Mouse (Mus musculus) bone marrow macrophage, adult 2 months (primary cell): ENCODE measurements around the gene 1700025F22Rik. TPM values are rescaled to one million over a fixed set of nuclear protein-coding genes. Genes with fewer than 3 reads are reported as not detected.
A peak's percentile ranks its signal among the peaks of the same experiment; 100 is the strongest.
"Not testable (repeated sequence)": the region's sequence is repeated elsewhere in the genome, so short reads cannot be mapped to it uniquely, and the experiment has no call there.

Experiments
- H3K27ac ChIP-seq: 2 replicates; pipeline ENCODE4 v1.5.1; 2012; ENCODE audit warnings: low read depth, low read length; ENCODE audit not compliant: insufficient read depth
- H3K4me1 ChIP-seq: 2 replicates; pipeline ENCODE4 v1.6.1; 2012; ENCODE audit warnings: low read length; ENCODE audit not compliant: control insufficient read depth, insufficient read depth
- H3K4me3 ChIP-seq: 2 replicates; pipeline ENCODE4 v1.5.1; 2012; ENCODE audit warnings: mild to moderate bottlenecking, low read length, moderate library complexity; ENCODE audit not compliant: insufficient read depth
- CTCF ChIP-seq: IDR thresholded peaks from 2 replicates; pipeline ENCODE4 v1.5.1; 2012; ENCODE audit warnings: low read depth, mild to moderate bottlenecking, low read length, moderate library complexity
- POLR2A ChIP-seq: IDR thresholded peaks from 2 replicates; pipeline ENCODE4 v1.6.1; 2012; ENCODE audit warnings: mild to moderate bottlenecking, low read depth, low read length, borderline replicate concordance
- polyA plus RNA-seq: library from polyadenylated mRNA; stranded (reverse); fragments of >200 nt; gene quantifications from 2 replicates; pipeline ENCODE4 v1.2.4, GENCODE M21; 2012; ENCODE audit not compliant: missing spikeins, insufficient read depth, insufficient read length

Gene 1700025F22Rik
- polyA plus RNA-seq, 1 experiment = not detected

GRCm38 (mm10) chr19:11119338-11119737, 45.8 kb downstream of the 1700025F22Rik start:
- TF ChIP-seq CTCF (no peak), POLR2A (no peak)
- Histone ChIP-seq H3K4me3 (no peak overlapping the region), H3K4me1 (peaks cover 19% of the 10 kb centered on the region), H3K27ac (no peak overlapping the region)

GRCm38 (mm10) chr19:11107746-11108145, 57.4 kb downstream of the 1700025F22Rik start:
- H3K27ac ChIP-seq = peak overlapping the region; percentile 51

GRCm38 (mm10) chr19:11101880-11102279, 63.2 kb downstream of the 1700025F22Rik start:
- TF ChIP-seq POLR2A (no peak), CTCF (no peak)
- H3K4me1 ChIP-seq = peaks cover 20% of the 10 kb centered on the region
- H3K27ac ChIP-seq = peak overlapping the region; percentile 72

More at GRCm38 (mm10) chr19:11107746-11108145, 57.4 kb downstream of the 1700025F22Rik start:
- Histone ChIP-seq H3K4me3 (no peak overlapping the region), H3K4me1 (peaks cover 18% of the 10 kb centered on the region)
- TF ChIP-seq CTCF = no peak
- no peak for TF ChIP-seq POLR2A

DNA sequence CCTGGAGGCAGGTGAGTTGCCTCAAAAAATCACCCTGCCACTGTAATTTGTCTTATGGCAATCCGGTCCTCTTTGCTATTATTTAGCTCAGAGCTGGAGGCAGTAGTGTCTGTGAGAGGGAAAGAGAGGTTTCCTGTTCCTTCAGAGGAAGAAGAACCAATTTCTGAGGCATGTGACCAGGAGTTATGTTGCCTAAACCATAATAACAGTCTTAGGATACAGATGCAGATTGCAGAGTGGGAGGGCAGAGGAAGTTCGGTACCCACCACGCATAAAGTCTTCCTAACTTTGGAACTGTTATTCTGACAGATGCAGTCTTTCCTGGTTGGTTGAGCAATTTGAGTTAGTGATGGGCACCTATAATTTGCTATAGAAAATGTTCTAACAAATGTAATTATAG, 66.7 kb downstream of the 1700025F22Rik start:
- peaks cover 25% of the 10 kb centered on the region for H3K4me1 ChIP-seq
- H3K27ac ChIP-seq = no peak overlapping the region
- TF ChIP-seq POLR2A (no peak), CTCF (no peak)
- H3K4me3 ChIP-seq = no peak overlapping the region

More at GRCm38 (mm10) chr19:11101880-11102279, 63.2 kb downstream of the 1700025F22Rik start:
- no peak overlapping the region for H3K4me3 ChIP-seq

- not testable (repeated sequence) for H3K4me1 ChIP-seq, H3K27ac ChIP-seq
- H3K4me3 ChIP-seq = peak overlapping the region; percentile 52
These were observed 73.0 kb downstream of the 1700025F22Rik start for GRCm38 (mm10) chr19:11092131-11092530.

Other genes with a start within 250 kb of the 1700025F22Rik start
- gene Zp1, start 244.7 kb downstream of the 1700025F22Rik start, polyA plus RNA-seq = not detected in 2 replicates
- not detected in 2 replicates for gene Ptgdr2, start 228.2 kb downstream of the 1700025F22Rik start, polyA plus RNA-seq
- gene Ccdc86, start 216.1 kb downstream of the 1700025F22Rik start, polyA plus RNA-seq = 11.1 and 11.6 TPM in 2 replicates
- gene Ms4a10, start 190.7 kb downstream of the 1700025F22Rik start, polyA plus RNA-seq = not detected in 2 replicates
- not detected in 2 replicates for gene Ms4a15, start 172.1 kb downstream of the 1700025F22Rik start, polyA plus RNA-seq
- not detected in 2 replicates for gene Ms4a18, start 147.3 kb downstream of the 1700025F22Rik start, polyA plus RNA-seq
- not detected in 2 replicates for gene Ms4a8a, start 84.2 kb downstream of the 1700025F22Rik start, polyA plus RNA-seq
- gene 1700017D01Rik, start 34.4 kb downstream of the 1700025F22Rik start, polyA plus RNA-seq = not detected in 2 replicates
- gene Ms4a13, start 31.4 kb upstream of the 1700025F22Rik start, polyA plus RNA-seq = not detected in 2 replicates
- not detected in 2 replicates for gene Ms4a12, start 67.1 kb upstream of the 1700025F22Rik start, polyA plus RNA-seq
- gene Ms4a1, start 100.9 kb upstream of the 1700025F22Rik start, polyA plus RNA-seq = not detected in 2 replicates
- not detected in 2 replicates for gene Ms4a5, start 118.6 kb upstream of the 1700025F22Rik start, polyA plus RNA-seq
- gene Ms4a14, start 149.1 kb upstream of the 1700025F22Rik start, polyA plus RNA-seq = 136 and 161 TPM in 2 replicates
- 2,313 and 2,384 TPM in 2 replicates for gene Ms4a7, start 170.8 kb upstream of the 1700025F22Rik start, polyA plus RNA-seq
- 434 TPM in 2 replicates for gene Ms4a4a, start 210.2 kb upstream of the 1700025F22Rik start, polyA plus RNA-seq
- 49.2 and 54.0 TPM in 2 replicates for gene Ms4a4c, start 239.4 kb upstream of the 1700025F22Rik start, polyA plus RNA-seq